Mouse (Mus musculus) liver, embryonic 13.5 days (tissue): Measurements from ENCODE around the gene Smyd1. TPM values are rescaled to one million over a fixed set of nuclear protein-coding genes. Genes with fewer than 3 reads are reported as not detected.
A peak's percentile ranks its signal among the peaks of the same experiment; 100 is the strongest.

Experiments
- ATAC-seq: fragments of 200-750 bp; cut with Nextera tagmentation; 2 replicates; pipeline ENCODE4 v1.8.0; 2017; ENCODE audit warnings: low read depth, mild to moderate bottlenecking, moderate number of reproducible peaks, moderate library complexity
- DNase-seq: peaks from one replicate; pipeline ENCODE4 v3.0.0; 2022
- H3K27ac ChIP-seq: fragments of 300-500 bp; sonication (generic); 2 replicates; pipeline ENCODE4 v1.5.1; 2015; ENCODE audit warnings: moderate library complexity, mild to moderate bottlenecking, inconsistent platforms
- H3K27me3 ChIP-seq: fragments of 300-500 bp; sonication (generic); 2 replicates; pipeline ENCODE4 v1.6.1; 2015; ENCODE audit warnings: mild to moderate bottlenecking, inconsistent platforms
- H3K36me3 ChIP-seq: fragments of 300-500 bp; sonication (generic); 2 replicates; pipeline ENCODE4 v1.6.1; 2015; ENCODE audit warnings: mild to moderate bottlenecking, inconsistent platforms
- H3K4me1 ChIP-seq: fragments of 300-500 bp; sonication (generic); replicated peaks from 2 replicates; pipeline ENCODE4 v1.6.1; 2015; ENCODE audit warnings: inconsistent platforms
- H3K4me2 ChIP-seq: fragments of 300-500 bp; sonication (generic); 2 replicates; pipeline ENCODE4 v1.6.1; 2015; ENCODE audit warnings: inconsistent platforms, mild to moderate bottlenecking, moderate library complexity
- H3K4me3 ChIP-seq: fragments of 300-500 bp; sonication (generic); replicated peaks from 2 replicates; pipeline ENCODE4 v1.5.1; 2015; ENCODE audit warnings: mild to moderate bottlenecking, inconsistent platforms
- H3K9ac ChIP-seq: fragments of 300-500 bp; sonication (generic); 2 replicates; pipeline ENCODE4 v1.6.1; 2015; ENCODE audit warnings: mild to moderate bottlenecking, inconsistent platforms
- H3K9me3 ChIP-seq: fragments of 300-500 bp; sonication (generic); replicated peaks from 2 replicates; pipeline ENCODE4 v1.6.1; 2016; ENCODE audit warnings: inconsistent platforms
- WGBS: fragments of 180-500 bp; shearing (Covaris S2); methylation state at CpG from one replicate; pipeline ENCODE4 v1.1.7; 2015; ENCODE audit not compliant: insufficient replicate concordance; 5-methylcytosine and 5-hydroxymethylcytosine counted together
- polyA plus RNA-seq: library from polyadenylated mRNA; unstranded; fragments of >200 nt; fragmentation: Nextera tagmentation; extraction: Ambion mirVana; gene quantifications from 2 replicates; pipeline ENCODE4 v1.2.1, GENCODE M21; 2015

Smyd1 gene
- polyA plus RNA-seq, 1 experiment from 2014 or later = 0.20 TPM

DNA sequence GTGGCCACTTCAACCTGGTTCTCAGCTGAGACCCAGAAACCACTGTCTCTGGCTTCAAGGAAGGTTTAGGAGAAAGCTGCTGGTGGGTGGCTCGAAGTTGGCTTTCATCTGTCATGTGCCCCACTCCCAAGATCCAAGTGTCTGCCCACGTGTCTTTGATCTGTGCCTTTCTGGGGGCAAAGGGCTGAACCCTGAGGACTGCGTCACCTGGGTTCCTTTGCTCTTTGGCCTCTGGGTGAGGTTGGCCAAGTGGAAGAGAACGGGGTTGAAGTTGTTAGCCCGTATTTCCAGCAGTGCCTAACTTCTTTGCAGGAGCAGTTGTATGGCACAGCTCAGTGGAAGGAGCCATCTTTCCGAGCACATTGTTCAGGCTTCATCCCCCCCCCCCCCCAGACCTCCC lies 85.5 kb downstream of the Smyd1 start:
- H3K9ac ChIP-seq = no peak overlapping the region
- H3K27me3 ChIP-seq = no peaks in the 10 kb centered on the region
- H3K4me2 ChIP-seq = no peak overlapping the region
- peak overlapping the region; percentile 67 for H3K27ac ChIP-seq
- H3K36me3 ChIP-seq = no peaks in the 10 kb centered on the region
- 59% methylated on average over 6 of the region's 6 CpGs for WGBS
- no peaks in the 10 kb centered on the region for H3K4me1 ChIP-seq
- DNase-seq (no peak), ATAC-seq (peak; percentile 46)
- H3K9me3 ChIP-seq = no peaks in the 10 kb centered on the region
- H3K4me3 ChIP-seq = no peak overlapping the region

- H3K36me3 ChIP-seq = no peaks in the 10 kb centered on the region
These were observed 86.1 kb downstream of the Smyd1 start for GRCm38 (mm10) chr6:71235944-71236343.

DNA sequence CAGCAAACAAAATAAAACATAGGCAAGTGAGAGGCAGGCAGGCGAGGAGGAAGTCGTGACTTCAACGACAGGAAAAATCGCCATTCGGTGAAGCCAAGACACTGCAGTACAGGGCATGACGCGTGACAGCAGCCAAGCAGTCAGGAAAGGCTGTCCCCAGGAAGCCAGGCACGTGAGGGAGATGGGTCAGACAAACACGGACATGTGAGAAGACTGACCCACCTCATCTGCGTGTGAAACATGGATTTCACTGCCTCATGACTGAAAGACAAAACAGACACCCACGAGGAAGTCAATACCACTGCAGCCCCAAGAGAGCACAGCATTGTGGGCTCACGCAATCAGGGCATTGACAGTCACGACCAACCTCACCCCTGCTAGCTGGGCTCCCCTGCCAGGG lies 86.9 kb downstream of the Smyd1 start:
- Histone ChIP-seq H3K4me3 (no peak overlapping the region), H3K36me3 (no peaks in the 10 kb centered on the region), H3K9me3 (no peaks in the 10 kb centered on the region), H3K9ac (no peak overlapping the region), H3K4me2 (no peak overlapping the region), H3K27ac (0 out of 2 replicates have a peak overlapping the region, but pooled peaks have one; percentile 24), H3K4me1 (no peaks in the 10 kb centered on the region), H3K27me3 (no peaks in the 10 kb centered on the region)
- ATAC-seq = no peak
- WGBS = 39% methylated on average over 13 of the region's 13 CpGs
- DNase-seq = no peak

More at GRCm38 (mm10) chr6:71235944-71236343, 86.1 kb downstream of the Smyd1 start:
- Histone ChIP-seq H3K4me1 (no peaks in the 10 kb centered on the region), H3K9me3 (no peaks in the 10 kb centered on the region), H3K27ac (peak overlapping the region; percentile 67), H3K9ac (no peak overlapping the region), H3K4me2 (no peak overlapping the region), H3K4me3 (no peak overlapping the region), H3K27me3 (no peaks in the 10 kb centered on the region)
- no peak for DNase-seq
- peak; percentile 66 for ATAC-seq
- WGBS = 47% methylated on average over 3 of the region's 3 CpGs

DNA sequence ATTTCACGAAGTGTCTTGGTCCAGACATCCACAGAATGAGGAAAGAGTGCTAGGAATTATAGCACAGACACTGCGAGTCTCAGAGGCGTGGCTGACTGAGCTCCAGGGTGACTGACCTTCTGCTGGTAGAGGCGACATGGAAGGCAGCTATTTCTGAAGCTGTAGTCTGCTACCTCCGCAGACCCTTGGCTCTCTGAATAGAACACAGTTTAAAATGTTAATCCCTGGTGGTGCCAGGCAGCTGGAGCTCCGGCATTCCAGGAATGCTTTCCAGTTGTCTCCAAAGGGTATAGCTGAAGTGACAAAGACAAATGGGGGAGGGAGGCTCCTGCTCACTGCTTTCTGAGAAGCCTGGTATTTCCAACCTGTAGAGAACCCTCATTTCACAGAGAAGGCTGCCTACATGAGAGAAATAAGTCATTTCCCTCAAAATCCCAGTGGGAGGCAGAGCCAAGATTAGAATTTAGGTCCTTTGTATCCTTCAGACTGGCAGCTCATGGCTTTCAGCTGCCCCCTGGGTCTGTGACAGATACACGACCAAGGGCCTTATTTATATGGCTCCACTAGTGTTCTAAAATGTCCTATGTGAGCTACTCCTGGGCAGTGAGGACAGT lies 94.8 kb downstream of the Smyd1 start:
- H3K4me3 ChIP-seq = no peak overlapping the region
- H3K36me3 ChIP-seq = no peaks in the 10 kb centered on the region
- no peaks in the 10 kb centered on the region; the same call in 1 of the 2 replicates for H3K4me1 ChIP-seq
- H3K9ac ChIP-seq = no peak overlapping the region
- DNase-seq = no peak
- WGBS = 39% methylated on average over 7 of the region's 7 CpGs
- no peaks in the 10 kb centered on the region for H3K9me3 ChIP-seq
- no peak overlapping the region for H3K4me2 ChIP-seq
- no peaks in the 10 kb centered on the region for H3K27me3 ChIP-seq
- ATAC-seq = no peak
- no peak overlapping the region for H3K27ac ChIP-seq

- no peaks in the 10 kb centered on the region for H3K27me3 ChIP-seq
- DNase-seq (no peak), ATAC-seq (no peak)
- no peak overlapping the region for H3K9ac ChIP-seq
- H3K4me1 ChIP-seq = no peaks in the 10 kb centered on the region; the same call in 1 of the 2 replicates
- H3K36me3 ChIP-seq = no peaks in the 10 kb centered on the region
- H3K27ac ChIP-seq = no peak overlapping the region
- no peaks in the 10 kb centered on the region for H3K9me3 ChIP-seq
- no peak overlapping the region for H3K4me2 ChIP-seq
- no peak overlapping the region for H3K4me3 ChIP-seq
- WGBS = 42% methylated on average over 6 of the region's 6 CpGs
These were observed 95.5 kb downstream of the Smyd1 start for GRCm38 (mm10) chr6:71226544-71226943.

- Histone ChIP-seq H3K36me3 (no peaks in the 10 kb centered on the region), H3K27ac (no peak overlapping the region), H3K27me3 (no peaks in the 10 kb centered on the region), H3K9me3 (no peaks in the 10 kb centered on the region), H3K4me3 (no peak overlapping the region), H3K4me2 (no peak overlapping the region), H3K4me1 (no peaks in the 10 kb centered on the region; the same call in 1 of the 2 replicates), H3K9ac (no peak overlapping the region)
- no peak for DNase-seq
- no peak for ATAC-seq
- 55% methylated on average over 3 of the region's 3 CpGs for WGBS
These were observed 97.7 kb downstream of the Smyd1 start for GRCm38 (mm10) chr6:71224184-71224943.

DNA sequence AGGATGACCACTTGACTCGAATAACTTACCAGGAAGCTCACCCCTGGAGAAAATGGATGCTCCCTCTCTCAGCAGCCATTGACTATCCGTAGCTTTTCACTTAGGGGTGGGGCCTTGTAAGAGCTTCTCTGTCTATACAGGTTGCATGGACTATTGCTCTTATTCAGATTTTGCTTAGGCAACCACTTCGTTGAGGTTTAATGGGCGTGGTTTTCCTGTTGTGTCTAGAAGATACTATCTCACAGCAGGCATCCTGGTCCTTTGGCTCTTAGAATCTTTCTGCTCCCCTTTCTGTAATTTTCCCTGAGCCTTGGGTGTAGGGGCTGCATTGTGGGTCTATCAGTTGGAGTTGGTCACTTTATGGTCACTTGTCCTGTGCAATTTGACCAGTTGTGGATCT lies 100.5 kb downstream of the Smyd1 start:
- H3K27ac ChIP-seq = no peak overlapping the region
- no peaks in the 10 kb centered on the region for H3K27me3 ChIP-seq
- no peak overlapping the region for H3K9ac ChIP-seq
- H3K4me3 ChIP-seq = no peak overlapping the region
- no peaks in the 10 kb centered on the region for H3K4me1 ChIP-seq
- no peaks in the 10 kb centered on the region for H3K36me3 ChIP-seq
- 45% methylated on average over 4 of the region's 4 CpGs for WGBS
- ATAC-seq = no peak
- H3K4me2 ChIP-seq = no peak overlapping the region
- no peaks in the 10 kb centered on the region for H3K9me3 ChIP-seq
- DNase-seq = no peak

- ATAC-seq (no peak), DNase-seq (no peak)
- Histone ChIP-seq H3K9me3 (no peaks in the 10 kb centered on the region), H3K4me3 (no peak overlapping the region), H3K4me2 (no peak overlapping the region), H3K27me3 (no peaks in the 10 kb centered on the region), H3K27ac (no peak overlapping the region), H3K9ac (no peak overlapping the region), H3K36me3 (no peaks in the 10 kb centered on the region), H3K4me1 (no peaks in the 10 kb centered on the region)
- WGBS = 85% methylated on average over 3 of the region's 3 CpGs
These were observed 109.6 kb downstream of the Smyd1 start for GRCm38 (mm10) chr6:71212471-71212870.

DNA sequence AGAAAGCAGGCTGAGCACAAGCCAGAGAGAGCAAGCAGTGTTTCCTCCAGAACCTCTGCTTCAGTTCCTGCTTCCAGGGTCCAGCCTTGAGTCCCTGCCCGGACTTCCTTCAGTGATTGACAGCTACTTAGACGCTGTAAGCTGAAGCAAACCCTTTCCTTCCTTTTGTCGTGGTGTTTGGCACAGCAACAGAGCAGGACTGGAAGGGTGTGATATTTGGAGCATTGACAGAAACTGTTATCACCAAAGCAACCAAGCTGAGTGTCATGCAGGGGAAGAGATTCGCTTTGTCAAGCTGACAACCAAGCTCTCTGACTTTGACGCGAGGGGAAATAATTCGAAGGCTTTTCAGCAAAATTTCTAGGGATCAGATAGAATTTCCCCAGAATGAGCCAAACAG lies 110.1 kb downstream of the Smyd1 start:
- WGBS = 38% methylated on average over 7 of the region's 7 CpGs
- no peaks in the 10 kb centered on the region for H3K4me1 ChIP-seq
- DNase-seq (no peak), ATAC-seq (no peak)
- H3K9me3 ChIP-seq = no peaks in the 10 kb centered on the region
- no peaks in the 10 kb centered on the region for H3K36me3 ChIP-seq
- no peak overlapping the region for H3K4me3 ChIP-seq
- no peak overlapping the region for H3K9ac ChIP-seq
- H3K4me2 ChIP-seq = no peak overlapping the region
- H3K27ac ChIP-seq = no peak overlapping the region
- H3K27me3 ChIP-seq = no peaks in the 10 kb centered on the region

GRCm38 (mm10) chr6:71208691-71209090 lies 113.3 kb downstream of the Smyd1 start:
- no peak overlapping the region for H3K4me2 ChIP-seq
- H3K9ac ChIP-seq = no peak overlapping the region
- no peaks in the 10 kb centered on the region for H3K4me1 ChIP-seq
- H3K27ac ChIP-seq = no peak overlapping the region
- no peaks in the 10 kb centered on the region for H3K27me3 ChIP-seq
- WGBS = 61% methylated on average over 2 of the region's 2 CpGs
- no peak overlapping the region for H3K4me3 ChIP-seq
- H3K36me3 ChIP-seq = peaks cover 2% of the 10 kb centered on the region; the same call in 1 of the 2 replicates
- ATAC-seq = no peak
- no peaks in the 10 kb centered on the region for H3K9me3 ChIP-seq
- no peak for DNase-seq

DNA sequence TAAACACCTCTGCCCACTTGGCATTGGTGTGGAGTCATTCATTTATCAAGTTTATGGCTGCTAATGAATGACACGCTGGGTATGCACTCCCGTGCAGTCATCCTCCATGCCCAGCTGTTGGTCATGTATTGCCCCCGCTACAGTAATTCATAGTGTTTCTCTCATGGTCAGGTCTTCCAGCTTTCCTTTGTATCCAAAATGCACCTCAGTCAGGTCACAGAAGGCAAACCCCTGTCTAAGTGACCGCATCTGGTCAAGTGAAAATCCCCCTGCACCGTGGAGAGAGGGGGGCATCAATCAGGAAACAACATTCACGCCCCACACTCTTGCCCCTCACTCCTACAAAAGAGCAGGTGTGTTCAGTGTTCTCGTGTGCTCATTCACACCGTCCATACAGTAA lies 117.9 kb downstream of the Smyd1 start:
- H3K4me3 ChIP-seq = no peak overlapping the region
- H3K36me3 ChIP-seq = peaks cover 5% of the 10 kb centered on the region; the same call in 1 of the 2 replicates
- H3K4me2 ChIP-seq = no peak overlapping the region
- H3K27me3 ChIP-seq = no peaks in the 10 kb centered on the region
- H3K4me1 ChIP-seq = no peaks in the 10 kb centered on the region
- ATAC-seq (no peak), DNase-seq (no peak)
- WGBS = 68% methylated on average over 8 of the region's 8 CpGs
- no peak overlapping the region for H3K9ac ChIP-seq
- H3K9me3 ChIP-seq = no peaks in the 10 kb centered on the region
- no peak overlapping the region for H3K27ac ChIP-seq

GRCm38 (mm10) chr6:71203674-71204073 lies 118.4 kb downstream of the Smyd1 start:
- no peaks in the 10 kb centered on the region for H3K9me3 ChIP-seq
- H3K27ac ChIP-seq = no peak overlapping the region
- 0 out of 2 replicates have a peak, but pooled peaks cover 2% of the 10 kb centered on the region for H3K4me1 ChIP-seq
- no peaks in the 10 kb centered on the region for H3K27me3 ChIP-seq
- no peak overlapping the region for H3K4me2 ChIP-seq
- ATAC-seq (no peak), DNase-seq (no peak)
- peaks cover 5% of the 10 kb centered on the region; the same call in 1 of the 2 replicates for H3K36me3 ChIP-seq
- H3K4me3 ChIP-seq = no peak overlapping the region
- WGBS = 55% methylated on average over 5 of the region's 5 CpGs
- no peak overlapping the region for H3K9ac ChIP-seq
